Mouse (Mus musculus) olfactory bulb, adult 2 months (tissue): ENCODE data around the gene Gm5108. TPM values are rescaled to one million over a fixed set of nuclear protein-coding genes. Genes with fewer than 3 reads are reported as not detected.

ENCODE experiments used
- H3K27ac ChIP-seq: fragments of 200-500 bp; 2 replicates; pipeline ENCODE4 v1.5.1; 2012; ENCODE audit warnings: low read depth, low read length; ENCODE audit not compliant: insufficient read depth
- H3K4me1 ChIP-seq: fragments of 200-500 bp; 2 replicates; pipeline ENCODE4 v1.6.1; 2012; ENCODE audit warnings: low read length; ENCODE audit not compliant: control insufficient read depth, insufficient read depth
- H3K4me3 ChIP-seq: fragments of 200-500 bp; 2 replicates; pipeline ENCODE4 v1.5.1; 2012; ENCODE audit warnings: mild to moderate bottlenecking, low read depth, low read length, moderate library complexity; ENCODE audit not compliant: insufficient read depth
- CTCF ChIP-seq: fragments of 200-500 bp; IDR thresholded peaks from 2 replicates; pipeline ENCODE4 v1.5.1; 2012; ENCODE audit warnings: low read depth, mild to moderate bottlenecking, low read length, moderate library complexity; ENCODE audit not compliant: insufficient read depth
- POLR2A ChIP-seq: fragments of 200-500 bp; IDR thresholded peaks from 2 replicates; pipeline ENCODE4 v1.6.1; 2012; ENCODE audit warnings: mild to moderate bottlenecking, low read depth, low read length, moderate library complexity; ENCODE audit not compliant: insufficient read depth
- WGBS: fragments of 180-500 bp; shearing (Covaris S2); methylation state at CpG from one replicate; pipeline ENCODE4 v1.1.7; 2018; 5-methylcytosine and 5-hydroxymethylcytosine counted together
- polyA plus RNA-seq: library from polyadenylated mRNA; stranded (reverse); fragments of >200 nt; gene quantifications from 2 replicates; pipeline ENCODE4 v1.2.4, GENCODE M21; 2012; ENCODE audit warnings: low replicate concordance; ENCODE audit not compliant: missing spikeins, insufficient read depth, insufficient read length

Gene Gm5108
- polyA plus RNA-seq, 1 experiment, result not detected

- Histone ChIP-seq H3K4me1 (no peaks in the 10 kb centered on the region), H3K4me3 (no peak overlapping the region), H3K27ac (no peak overlapping the region)
- WGBS, result 84% methylated on average over 5 of the region's 5 CpGs
- TF ChIP-seq POLR2A (no peak), CTCF (no peak)
These were observed 6.6 kb downstream of the Gm5108 start for GRCm38 (mm10) chr5:67948074-67948473.

- Histone ChIP-seq H3K4me1 (no peaks in the 10 kb centered on the region), H3K4me3 (no peak overlapping the region), H3K27ac (no peak overlapping the region)
- TF ChIP-seq POLR2A, result no peak
- no peak for TF ChIP-seq CTCF
- 48% methylated on average over 4 of the region's 4 CpGs for WGBS
These were observed 12.6 kb downstream of the Gm5108 start for GRCm38 (mm10) chr5:67954097-67954496.

- Histone ChIP-seq H3K27ac (no peak overlapping the region), H3K4me1 (no peaks in the 10 kb centered on the region), H3K4me3 (no peak overlapping the region)
- TF ChIP-seq CTCF (no peak), POLR2A (no peak)
- 71% methylated on average over 7 of the region's 7 CpGs for WGBS
These were observed 14.0 kb downstream of the Gm5108 start for GRCm38 (mm10) chr5:67955486-67955885.

- H3K4me1 ChIP-seq, result no peaks in the 10 kb centered on the region
- no peak overlapping the region for H3K27ac ChIP-seq
- WGBS, result 58% methylated on average over 7 of the region's 7 CpGs
- TF ChIP-seq POLR2A (no peak), CTCF (no peak)
- H3K4me3 ChIP-seq, result no peak overlapping the region
These were observed 20.5 kb downstream of the Gm5108 start for GRCm38 (mm10) chr5:67961708-67962629.

- H3K4me1 ChIP-seq, result no peaks in the 10 kb centered on the region
- 40% methylated on average over 7 of the region's 7 CpGs for WGBS
- TF ChIP-seq POLR2A, result no peak
- no peak for TF ChIP-seq CTCF
- no peak overlapping the region for H3K4me3 ChIP-seq
- no peak overlapping the region for H3K27ac ChIP-seq
These were observed 28.1 kb downstream of the Gm5108 start for GRCm38 (mm10) chr5:67969536-67969935.

- H3K4me3 ChIP-seq, result no peak overlapping the region
- H3K4me1 ChIP-seq, result no peaks in the 10 kb centered on the region
- TF ChIP-seq CTCF (no peak), POLR2A (no peak)
- WGBS, result 75% methylated on average over 3 of the region's 3 CpGs
- H3K27ac ChIP-seq, result no peak overlapping the region
These were observed 40.6 kb downstream of the Gm5108 start for GRCm38 (mm10) chr5:67981946-67982526.

- no peaks in the 10 kb centered on the region for H3K4me1 ChIP-seq
- TF ChIP-seq POLR2A (no peak), CTCF (no peak)
- no peak overlapping the region for H3K4me3 ChIP-seq
- no peak overlapping the region for H3K27ac ChIP-seq
These were observed 49.0 kb downstream of the Gm5108 start for GRCm38 (mm10) chr5:67990426-67990825.

- 92% methylated on average over 6 of the region's 6 CpGs for WGBS
These were observed 61.1 kb downstream of the Gm5108 start for GRCm38 (mm10) chr5:68002611-68003010.

GRCm38 (mm10) chr5:68003904-68004303, 62.4 kb downstream of the Gm5108 start:
- no peak for TF ChIP-seq POLR2A
- TF ChIP-seq CTCF, result no peak
- Histone ChIP-seq H3K4me3 (no peak overlapping the region), H3K27ac (no peak overlapping the region), H3K4me1 (no peaks in the 10 kb centered on the region)
- 47% methylated on average over 2 of the region's 2 CpGs for WGBS

More at GRCm38 (mm10) chr5:68002611-68003010, 61.1 kb downstream of the Gm5108 start:
- TF ChIP-seq CTCF (no peak), POLR2A (no peak)
- Histone ChIP-seq H3K4me1 (no peaks in the 10 kb centered on the region), H3K27ac (no peak overlapping the region), H3K4me3 (no peak overlapping the region)

GRCm38 (mm10) chr5:68004419-68004818, 63.0 kb downstream of the Gm5108 start:
- TF ChIP-seq POLR2A (no peak), CTCF (no peak)
- Histone ChIP-seq H3K4me1 (no peaks in the 10 kb centered on the region), H3K4me3 (no peak overlapping the region), H3K27ac (no peak overlapping the region)
- WGBS, result 85% methylated on average over 2 of the region's 2 CpGs
